Mouse (Mus musculus) stomach, postnatal 0 days (tissue): ENCODE results near the gene Chek1.

ENCODE experiments used
- CTCF ChIP-seq: IDR thresholded peaks from 2 replicates; pipeline ENCODE4 v1.5.1; 2016; ENCODE audit warnings: antibody characterized with exemption, low read depth, mild to moderate bottlenecking, moderate library complexity
- EP300 ChIP-seq: optimal IDR thresholded peaks from 2 replicates; pipeline ENCODE3; 2016; ENCODE audit warnings: antibody characterized with exemption

DNA sequence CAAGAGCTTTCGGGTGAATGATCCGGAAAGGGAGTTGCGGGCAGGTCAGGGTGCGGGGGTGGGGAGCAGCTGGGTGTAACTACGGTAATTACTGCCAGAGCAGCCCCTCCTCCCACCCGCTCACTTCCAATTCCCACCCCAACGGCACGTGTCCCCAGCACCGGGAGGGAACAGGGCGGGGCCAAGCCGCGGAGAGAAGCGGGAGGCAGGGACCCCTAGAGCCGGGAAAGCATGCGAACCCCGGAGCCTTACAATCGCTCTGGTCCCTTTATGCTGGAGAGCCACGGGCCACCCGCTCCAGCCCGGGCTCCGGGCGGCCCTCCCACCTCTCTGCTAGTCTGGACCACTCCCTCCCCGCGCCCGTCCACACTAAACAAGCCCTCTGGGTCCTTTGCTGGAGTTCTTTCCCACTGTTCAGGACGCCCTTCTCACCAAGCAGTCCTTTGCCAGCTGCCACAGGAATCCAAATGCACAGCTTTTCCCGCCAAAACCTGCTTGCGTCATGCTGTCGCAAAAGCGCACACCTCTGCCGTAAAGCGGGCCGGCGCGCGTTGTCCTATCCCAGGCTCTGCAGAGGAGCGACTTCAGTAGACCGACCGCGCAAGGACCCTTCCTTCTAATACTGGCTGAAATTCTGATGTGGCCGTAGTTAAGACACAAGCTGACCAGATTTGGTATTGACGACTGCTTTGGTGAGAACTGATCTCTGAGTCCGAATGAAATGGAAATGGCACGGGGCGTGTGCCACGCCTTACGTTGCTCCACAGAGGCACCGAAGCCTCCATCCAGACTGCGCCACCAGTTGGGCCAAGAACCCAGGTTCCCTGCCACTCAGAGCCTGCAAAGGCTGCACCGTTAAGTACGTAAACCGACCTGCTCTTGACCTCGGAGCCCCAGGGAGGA is 483 bp downstream of the Chek1 start:
- TF ChIP-seq CTCF (0 out of 2 replicates have a peak, but pooled peaks have one; percentile 5), EP300 (no peak)
